Mouse (Mus musculus): ENCODE measurements around the gene Rpp40. TPM values are rescaled to one million over a fixed set of nuclear protein-coding genes. Genes with fewer than 3 reads are reported as not detected.
A peak's percentile ranks its signal among the peaks of the same experiment; 100 is the strongest.

Gene Rpp40
- polyA plus RNA-seq (2014; fragmentation: Nextera tagmentation; extraction: Ambion mirVana) = 18.0 and 18.3 TPM in 2 replicates

GRCm38 (mm10) chr13:35905879-35906481 lies at the start of gene Rpp40:
Gene Rpp40 (minus strand): TSS chr13:35906359.
- peak; percentile 99 for DNase-seq (ENCODE audit: low spot score, missing footprints)
- WGBS = under 1% methylated on average over 35 of the region's 35 CpGs
- peak; percentile 100 for ATAC-seq (ENCODE audit: low FRiP score)
- Histone ChIP-seq H3K27ac (ENCODE audit: low read depth, low read length) (no peak within 1 kb of the TSS), H3K9ac (ENCODE audit: low read length) (peak within 1 kb of the TSS; percentile 64), H3K4me1 (ENCODE audit: control insufficient read depth, insufficient read depth, low read length) (no peaks in the 10 kb centered on the region), H3K9me3 (ENCODE audit: control insufficient read depth, low read length) (no peaks in the 10 kb centered on the region), H3K36me3 (ENCODE audit: control insufficient read depth, insufficient read depth, low read length) (no peaks in the 10 kb centered on the region), H3K27me3 (ENCODE audit: control insufficient read depth, insufficient read depth, low read length) (no peaks in the 10 kb centered on the region), H3K4me2 (peak within 1 kb of the TSS; percentile 68), H3K4me3 (ENCODE audit: low read depth, low read length) (peak within 1 kb of the TSS; percentile 54)

DNA sequence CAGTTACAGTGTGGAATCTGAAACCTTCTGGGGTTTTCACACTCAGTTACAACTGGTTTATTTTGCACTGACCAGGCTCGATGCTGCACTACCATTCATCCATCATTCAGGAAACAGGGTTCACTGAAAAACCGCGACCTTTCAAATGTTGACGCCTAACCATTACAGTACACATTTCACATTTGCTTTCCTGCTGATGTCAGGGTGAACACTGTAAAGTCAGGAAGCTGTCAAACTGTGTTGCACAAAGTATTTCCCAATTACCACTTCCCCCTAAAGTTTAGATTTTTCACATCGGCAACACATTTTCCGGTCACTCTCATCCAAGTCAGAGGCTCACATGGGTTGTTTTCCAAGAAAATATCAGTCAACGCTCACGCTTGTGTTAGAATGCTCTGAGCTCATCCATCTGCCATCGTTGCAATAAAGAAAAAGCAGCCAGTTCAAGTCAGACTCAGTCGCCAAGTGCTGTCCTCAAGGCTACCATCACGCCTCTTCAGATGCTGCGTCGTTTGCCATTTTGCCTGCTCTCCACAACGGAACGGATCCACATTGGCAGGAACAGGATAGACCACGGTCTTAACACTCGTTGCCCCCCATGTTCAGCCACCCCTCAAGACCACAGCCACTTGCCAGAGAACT lies 43.8 kb upstream of the Rpp40 start:
- DNase-seq (ENCODE audit: low spot score, missing footprints) = no peak
- no peaks in the 10 kb centered on the region for H3K27me3 ChIP-seq (ENCODE audit: control insufficient read depth, insufficient read depth, low read length)

GRCm38 (mm10) chr13:35947354-35948000 lies 41.3 kb upstream of the Rpp40 start:
- ATAC-seq (ENCODE audit: low FRiP score) (peak; percentile 46; the same call in 1 of the 2 replicates), DNase-seq (ENCODE audit: low spot score, missing footprints) (peak; percentile 96)
- Histone ChIP-seq H3K27ac (ENCODE audit: low read depth, low read length) (no peak overlapping the region), H3K9ac (ENCODE audit: low read length) (no peak overlapping the region), H3K4me1 (ENCODE audit: control insufficient read depth, insufficient read depth, low read length) (no peaks in the 10 kb centered on the region), H3K4me2 (no peak overlapping the region), H3K4me3 (ENCODE audit: low read depth, low read length) (no peak overlapping the region), H3K9me3 (ENCODE audit: control insufficient read depth, low read length) (no peaks in the 10 kb centered on the region), H3K27me3 (ENCODE audit: control insufficient read depth, insufficient read depth, low read length) (no peaks in the 10 kb centered on the region), H3K36me3 (ENCODE audit: control insufficient read depth, insufficient read depth, low read length) (no peaks in the 10 kb centered on the region)
- WGBS = 26% methylated on average over 14 of the region's 14 CpGs

More for the DNA sequence above, 43.8 kb upstream of the Rpp40 start:
- Histone ChIP-seq H3K4me3 (ENCODE audit: low read depth, low read length) (no peak overlapping the region), H3K27ac (ENCODE audit: low read depth, low read length) (no peak overlapping the region), H3K9me3 (ENCODE audit: control insufficient read depth, low read length) (no peaks in the 10 kb centered on the region), H3K9ac (ENCODE audit: low read length) (no peak overlapping the region), H3K36me3 (ENCODE audit: control insufficient read depth, insufficient read depth, low read length) (no peaks in the 10 kb centered on the region), H3K4me1 (ENCODE audit: control insufficient read depth, insufficient read depth, low read length) (no peaks in the 10 kb centered on the region), H3K4me2 (no peak overlapping the region)
- 89% methylated on average over 17 of the region's 17 CpGs for WGBS
- no peak for ATAC-seq (ENCODE audit: low FRiP score)

DNA sequence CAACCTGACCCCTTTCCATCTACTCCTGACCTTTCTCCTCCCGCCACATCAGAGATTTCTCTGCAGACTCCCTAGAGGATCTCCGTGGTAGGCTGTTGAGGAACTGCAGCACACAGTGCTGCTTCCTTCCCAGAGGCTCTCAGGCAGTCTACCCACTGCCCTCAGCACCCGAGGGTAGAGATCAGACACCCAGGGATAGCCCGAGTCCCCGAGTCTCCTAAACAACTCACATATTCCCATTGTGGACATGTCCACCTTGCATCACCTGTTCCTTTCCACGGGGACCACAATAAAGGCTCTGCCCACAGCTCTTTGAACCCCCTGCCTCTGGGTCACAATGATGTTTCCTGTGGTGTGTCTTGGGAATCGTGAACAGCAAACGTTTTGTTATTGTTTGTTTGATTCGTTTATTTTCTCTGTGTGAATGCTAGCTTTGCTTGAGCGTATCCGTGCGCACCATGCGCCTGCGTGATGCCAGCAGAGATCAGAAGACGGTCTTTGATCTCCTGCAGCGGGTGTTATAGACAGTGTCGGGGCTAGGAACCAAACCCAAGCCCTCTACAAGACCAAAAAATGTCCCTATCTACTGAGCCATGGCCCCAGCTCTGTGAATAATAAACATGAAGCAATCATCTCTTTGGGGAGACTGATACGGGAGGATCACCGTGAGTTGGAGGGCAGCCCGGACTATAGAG lies 40.6 kb upstream of the Rpp40 start:
- 75% methylated on average over 20 of the region's 20 CpGs for WGBS
- no peak overlapping the region for H3K9ac ChIP-seq (ENCODE audit: low read length)
- no peak overlapping the region for H3K4me2 ChIP-seq

GRCm38 (mm10) chr13:35940934-35941333 lies 34.8 kb upstream of the Rpp40 start:
- 89% methylated on average over 5 of the region's 5 CpGs for WGBS
- Histone ChIP-seq H3K9me3 (ENCODE audit: control insufficient read depth, low read length) (no peaks in the 10 kb centered on the region), H3K4me3 (ENCODE audit: low read depth, low read length) (no peak overlapping the region)

More for the DNA sequence above, 40.6 kb upstream of the Rpp40 start:
- no peak overlapping the region for H3K27ac ChIP-seq (ENCODE audit: low read depth, low read length)
- no peaks in the 10 kb centered on the region for H3K9me3 ChIP-seq (ENCODE audit: control insufficient read depth, low read length)
- ATAC-seq (ENCODE audit: low FRiP score) (no peak; the same call in 1 of the 2 replicates), DNase-seq (ENCODE audit: low spot score, missing footprints) (no peak)
- no peak overlapping the region for H3K4me3 ChIP-seq (ENCODE audit: low read depth, low read length)
- no peaks in the 10 kb centered on the region for H3K27me3 ChIP-seq (ENCODE audit: control insufficient read depth, insufficient read depth, low read length)
- no peaks in the 10 kb centered on the region for H3K36me3 ChIP-seq (ENCODE audit: control insufficient read depth, insufficient read depth, low read length)
- no peaks in the 10 kb centered on the region for H3K4me1 ChIP-seq (ENCODE audit: control insufficient read depth, insufficient read depth, low read length)

GRCm38 (mm10) chr13:35939871-35940665 lies 33.9 kb upstream of the Rpp40 start:
- no peak overlapping the region for H3K27ac ChIP-seq (ENCODE audit: low read depth, low read length)
- H3K27me3 ChIP-seq (ENCODE audit: control insufficient read depth, insufficient read depth, low read length) = no peaks in the 10 kb centered on the region
- no peak overlapping the region for H3K9ac ChIP-seq (ENCODE audit: low read length)
- 74% methylated on average over 18 of the region's 18 CpGs for WGBS
- no peaks in the 10 kb centered on the region for H3K36me3 ChIP-seq (ENCODE audit: control insufficient read depth, insufficient read depth, low read length)
- no peak for DNase-seq (ENCODE audit: low spot score, missing footprints)
- H3K4me3 ChIP-seq (ENCODE audit: low read depth, low read length) = no peak overlapping the region
- H3K9me3 ChIP-seq (ENCODE audit: control insufficient read depth, low read length) = peaks cover under 1% of the 10 kb centered on the region; the same call in 1 of the 2 replicates
- H3K4me1 ChIP-seq (ENCODE audit: control insufficient read depth, insufficient read depth, low read length) = no peaks in the 10 kb centered on the region
- no peak overlapping the region for H3K4me2 ChIP-seq
- ATAC-seq (ENCODE audit: low FRiP score) = no peak

More at GRCm38 (mm10) chr13:35940934-35941333, 34.8 kb upstream of the Rpp40 start:
- no peaks in the 10 kb centered on the region for H3K4me1 ChIP-seq (ENCODE audit: control insufficient read depth, insufficient read depth, low read length)
- no peaks in the 10 kb centered on the region for H3K36me3 ChIP-seq (ENCODE audit: control insufficient read depth, insufficient read depth, low read length)
- H3K9ac ChIP-seq (ENCODE audit: low read length) = no peak overlapping the region
- ATAC-seq (ENCODE audit: low FRiP score) (no peak), DNase-seq (ENCODE audit: low spot score, missing footprints) (no peak)
- no peak overlapping the region for H3K4me2 ChIP-seq
- no peak overlapping the region for H3K27ac ChIP-seq (ENCODE audit: low read depth, low read length)
- no peaks in the 10 kb centered on the region for H3K27me3 ChIP-seq (ENCODE audit: control insufficient read depth, insufficient read depth, low read length)

- Histone ChIP-seq H3K4me1 (ENCODE audit: control insufficient read depth, insufficient read depth, low read length) (no peaks in the 10 kb centered on the region), H3K36me3 (ENCODE audit: control insufficient read depth, insufficient read depth, low read length) (no peaks in the 10 kb centered on the region), H3K4me3 (ENCODE audit: low read depth, low read length) (no peak overlapping the region), H3K27me3 (ENCODE audit: control insufficient read depth, insufficient read depth, low read length) (no peaks in the 10 kb centered on the region), H3K27ac (ENCODE audit: low read depth, low read length) (no peak overlapping the region), H3K4me2 (no peak overlapping the region), H3K9me3 (ENCODE audit: control insufficient read depth, low read length) (peaks cover 3% of the 10 kb centered on the region; the same call in 1 of the 2 replicates), H3K9ac (ENCODE audit: low read length) (no peak overlapping the region)
- ATAC-seq (ENCODE audit: low FRiP score) (no peak), DNase-seq (ENCODE audit: low spot score, missing footprints) (no peak)
- WGBS = 87% methylated on average over 2 of the region's 2 CpGs
Measured at GRCm38 (mm10) chr13:35937991-35938390, 31.8 kb upstream of the Rpp40 start.

GRCm38 (mm10) chr13:35911476-35911875 lies 5.3 kb upstream of the Rpp40 start:
- WGBS = 80% methylated on average over 1 of the region's 1 CpGs
- DNase-seq (ENCODE audit: low spot score, missing footprints) = no peak
- no peak overlapping the region for H3K4me2 ChIP-seq
- no peaks in the 10 kb centered on the region for H3K36me3 ChIP-seq (ENCODE audit: control insufficient read depth, insufficient read depth, low read length)
- no peaks in the 10 kb centered on the region for H3K9me3 ChIP-seq (ENCODE audit: control insufficient read depth, low read length)
- no peaks in the 10 kb centered on the region for H3K4me1 ChIP-seq (ENCODE audit: control insufficient read depth, insufficient read depth, low read length)
- H3K9ac ChIP-seq (ENCODE audit: low read length) = no peak overlapping the region
- no peak for ATAC-seq (ENCODE audit: low FRiP score)
- no peak overlapping the region for H3K4me3 ChIP-seq (ENCODE audit: low read depth, low read length)
- H3K27ac ChIP-seq (ENCODE audit: low read depth, low read length) = no peak overlapping the region
- no peaks in the 10 kb centered on the region for H3K27me3 ChIP-seq (ENCODE audit: control insufficient read depth, insufficient read depth, low read length)
